In genomic region chr4:33413791-33414190, GRCm38 (mm10) we compare ENCODE assay signal across 10 mouse cellular contexts.
DNase-seq lines count a peak whose midpoint lies in the region.
"Had no signal": no experiment of that assay in that cellular context is flagged by ENCODE, and none has a peak within 500 bp of the region (broad histone marks: within the 10 kb centered on the region; RNA-seq: fewer than 3 reads in every experiment).

No protein-coding gene starts in this region.

- DNase-seq in cerebellum, postnatal 10 days, result peak; percentile 25 to 34
- no peak for DNase-seq in cerebellum, postnatal 14 days
- DNase-seq in lung, postnatal 14 days, result peak; percentile 2
- no peak for DNase-seq in lung, postnatal 4 days
- peak; percentile 63 for DNase-seq in gastrocnemius, postnatal 14 days
- peak; percentile 45 for DNase-seq in heart, postnatal 4 days
- DNase-seq in layer of hippocampus, adult 18-20 months (ENCODE audit: low spot score in 2 of 2), result no peak
- DNase-seq in thymus, postnatal 10 days (ENCODE audit: low spot score in 2 of 2), result no peak
- DNase-seq: adrenal gland, adult 2 months; kidney, adult 18-20 months had no signal

- intact Hi-C loops in gastrocnemius, postnatal 14 days (cut with DNase I; ENCODE audit: low total_unique reads), result no loop called here

Comparison
In these comparisons a context has a peak if more than half of its experiments do, and no peak if none do; other contexts are left out.
1. DNase-seq: peak in cerebellum, postnatal 10 days (2 of 2), lung, postnatal 14 days (single experiment), gastrocnemius, postnatal 14 days (single experiment) and heart, postnatal 4 days (single experiment); none in cerebellum, postnatal 14 days (0 of 2), lung, postnatal 4 days (0 of 2), layer of hippocampus, adult 18-20 months (0 of 2) and thymus, postnatal 10 days (0 of 2).